Mouse (Mus musculus) MEL (cell line): Measurements from ENCODE around the gene Cep95. TPM values are rescaled to one million over a fixed set of nuclear protein-coding genes. Genes with fewer than 3 reads are reported as not detected.

Experiments
- DNase-seq: peaks from one replicate; pipeline ENCODE4 v3.0.0; 2011; ENCODE audit warnings: low read depth, low spot score
- H3K27ac ChIP-seq: 2 replicates; pipeline ENCODE4 v1.5.1; 2012; ENCODE audit warnings: low read depth, mild to moderate bottlenecking, control low read depth, low read length, moderate library complexity; ENCODE audit not compliant: control insufficient read depth
- H3K27me3 ChIP-seq, 2 experiments: fragments of 150-350 bp in 1 of 2; sonication (generic) in 1 of 2; 2 replicates each; pipeline ENCODE4 v1.6.1; 2012; ENCODE audit warnings: low read length in 2 of 2, mild to moderate bottlenecking in 2 of 2, improper control_type of control experiment in 1 of 2, moderate library complexity in 1 of 2; ENCODE audit not compliant: insufficient read depth in 2 of 2, control insufficient read depth in 1 of 2
- H3K36me3 ChIP-seq, 2 experiments: 2 replicates each; pipeline ENCODE4 v1.6.1; 2012 to 2014; ENCODE audit warnings: low read length in 2 of 2, improper control_type of control experiment in 1 of 2, inconsistent platforms in 1 of 2, mild to moderate bottlenecking in 1 of 2; ENCODE audit not compliant: insufficient read depth in 2 of 2, control insufficient read depth in 1 of 2
- H3K4me1 ChIP-seq, 2 experiments: fragments of 150-350 bp in 1 of 2; sonication (generic) in 1 of 2; 2 replicates each; pipeline ENCODE4 v1.6.1; 2012; ENCODE audit warnings: low read length in 2 of 2, improper control_type of control experiment in 1 of 2, mild to moderate bottlenecking in 1 of 2; ENCODE audit not compliant: insufficient read depth in 2 of 2, control insufficient read depth in 1 of 2
- H3K4me3 ChIP-seq, 2 experiments: fragments of 150-350 bp in 1 of 2; sonication (generic) in 1 of 2; 2 replicates each; pipeline ENCODE4 v1.5.1; 2012; ENCODE audit warnings: low read depth in 2 of 2, low read length in 2 of 2, mild to moderate bottlenecking in 2 of 2, moderate library complexity in 2 of 2, control low read depth in 1 of 2, improper control_type of control experiment in 1 of 2; ENCODE audit not compliant: control insufficient read depth in 1 of 2, insufficient read depth in 1 of 2
- H3K79me2 ChIP-seq: 2 replicates; pipeline ENCODE4 v1.6.1; 2012; ENCODE audit warnings: mild to moderate bottlenecking, low read length, moderate library complexity; ENCODE audit not compliant: control insufficient read depth, poor library complexity, insufficient read depth
- H3K9ac ChIP-seq: 2 replicates; pipeline ENCODE4 v1.6.1; 2012; ENCODE audit warnings: low read depth, mild to moderate bottlenecking, control low read depth, low read length, moderate library complexity; ENCODE audit not compliant: control insufficient read depth, poor library complexity, severe bottlenecking
- H3K9me3 ChIP-seq: fragments of 150-350 bp; sonication (generic); replicated peaks from 2 replicates; pipeline ENCODE4 v1.6.1; 2012; ENCODE audit warnings: mild to moderate bottlenecking, low read length, improper control_type of control experiment, moderate library complexity; ENCODE audit not compliant: insufficient read depth
- BHLHE40 ChIP-seq: IDR thresholded peaks from 2 replicates; pipeline ENCODE4 v1.6.1; 2012; ENCODE audit warnings: low read depth, mild to moderate bottlenecking, inconsistent platforms, low read length, improper control_type of control experiment, borderline replicate concordance
- CHD1 ChIP-seq: IDR thresholded peaks from 2 replicates; pipeline ENCODE4 v1.6.1; 2012; ENCODE audit warnings: low read depth, mild to moderate bottlenecking, inconsistent platforms, low read length, improper control_type of control experiment
- CHD2 ChIP-seq: IDR thresholded peaks from 2 replicates; pipeline ENCODE4 v1.6.1; 2011; ENCODE audit warnings: low read length, improper control_type of control experiment
- CTCF ChIP-seq, 3 experiments: IDR thresholded peaks in 2 of 3; conservative IDR thresholded peaks in 1 of 3; 2 replicates each; pipeline ENCODE4 v1.5.1; 2011 to 2012; ENCODE audit warnings: low read length in 3 of 3, low read depth in 2 of 3, mild to moderate bottlenecking in 2 of 3, improper control_type of control experiment in 1 of 3, inconsistent platforms in 1 of 3, mixed read lengths in 1 of 3, moderate library complexity in 1 of 3; ENCODE audit not compliant: control insufficient read depth in 1 of 3, insufficient read depth in 1 of 3, poor library complexity in 1 of 3, severe bottlenecking in 1 of 3
- E2F4 ChIP-seq: IDR thresholded peaks from 2 replicates; pipeline ENCODE4 v1.6.1; 2011; ENCODE audit warnings: low read depth, low read length, improper control_type of control experiment, borderline replicate concordance
- ELF1 ChIP-seq: IDR thresholded peaks from 2 replicates; pipeline ENCODE4 v1.6.1; 2014; ENCODE audit warnings: low read depth, mild to moderate bottlenecking, inconsistent platforms, low read length, improper control_type of control experiment, moderate library complexity
- EP300 ChIP-seq, 2 experiments: IDR thresholded peaks; 2 replicates each; pipeline ENCODE4 v1.6.1; 2011; ENCODE audit warnings: improper control_type of control experiment in 2 of 2, low read length in 2 of 2, low read depth in 1 of 2, mild to moderate bottlenecking in 1 of 2
- GABPA ChIP-seq: IDR thresholded peaks from 2 replicates; pipeline ENCODE4 v1.6.1; 2012; ENCODE audit warnings: low read depth, mild to moderate bottlenecking, inconsistent platforms, low read length, improper control_type of control experiment, moderate library complexity
- GATA1 ChIP-seq: IDR thresholded peaks from 2 replicates; pipeline ENCODE4 v1.6.1; 2011; ENCODE audit warnings: low read depth, low read length, improper control_type of control experiment
- HCFC1 ChIP-seq: IDR thresholded peaks from 2 replicates; pipeline ENCODE4 v1.6.1; 2012; ENCODE audit warnings: low read depth, mild to moderate bottlenecking, inconsistent platforms, low read length, improper control_type of control experiment, moderate library complexity
- KAT2A ChIP-seq: conservative IDR thresholded peaks from 2 replicates; pipeline ENCODE4 v1.6.1; 2012; ENCODE audit warnings: low read depth, low read length, improper control_type of control experiment, inconsistent platforms
- MAZ ChIP-seq: IDR thresholded peaks from 2 replicates; pipeline ENCODE4 v1.6.1; 2012; ENCODE audit warnings: low read depth, mild to moderate bottlenecking, inconsistent platforms, low read length, improper control_type of control experiment
- MYB ChIP-seq: IDR thresholded peaks from 2 replicates; pipeline ENCODE4 v1.6.1; 2011; ENCODE audit warnings: mild to moderate bottlenecking, low read depth, low read length, improper control_type of control experiment
- NELFE ChIP-seq: IDR thresholded peaks from 2 replicates; pipeline ENCODE4 v1.6.1; 2011; ENCODE audit warnings: low read depth, low read length, improper control_type of control experiment
- NRF1 ChIP-seq: IDR thresholded peaks from 2 replicates; pipeline ENCODE4 v1.6.1; 2014; ENCODE audit warnings: low read depth, mild to moderate bottlenecking, inconsistent platforms, low read length, improper control_type of control experiment, moderate library complexity; ENCODE audit not compliant: poor library complexity, insufficient read depth, severe bottlenecking
- POLR2A ChIP-seq, 2 experiments: IDR thresholded peaks; 2 replicates each; pipeline ENCODE4 v1.6.1; 2011 to 2012; ENCODE audit warnings: low read length in 2 of 2, mild to moderate bottlenecking in 2 of 2, control low read depth in 1 of 2, improper control_type of control experiment in 1 of 2, low read depth in 1 of 2, moderate library complexity in 1 of 2; ENCODE audit not compliant: control insufficient read depth in 1 of 2, insufficient read depth in 1 of 2, poor library complexity in 1 of 2
- POLR2AphosphoS2 ChIP-seq: IDR thresholded peaks from 2 replicates; pipeline ENCODE4 v1.6.1; 2011; ENCODE audit warnings: low read length, improper control_type of control experiment
- RAD21 ChIP-seq: IDR thresholded peaks from 2 replicates; pipeline ENCODE4 v1.6.1; 2011; ENCODE audit warnings: mild to moderate bottlenecking, low read depth, low read length, improper control_type of control experiment
- SIN3A ChIP-seq: IDR thresholded peaks from 2 replicates; pipeline ENCODE4 v1.6.1; 2012; ENCODE audit warnings: low read length, improper control_type of control experiment, inconsistent platforms
- SMC3 ChIP-seq: IDR thresholded peaks from 2 replicates; pipeline ENCODE4 v1.6.1; 2011; ENCODE audit warnings: low read depth, low read length, improper control_type of control experiment
- TAL1 ChIP-seq: IDR thresholded peaks from 2 replicates; pipeline ENCODE4 v1.6.1; 2012; ENCODE audit warnings: mild to moderate bottlenecking, inconsistent platforms, low read length, moderate library complexity, mixed read lengths
- TBP ChIP-seq: IDR thresholded peaks from 2 replicates; pipeline ENCODE4 v1.8.0; 2011; ENCODE audit warnings: low read depth, low read length, improper control_type of control experiment
- TCF12 ChIP-seq: IDR thresholded peaks from 2 replicates; pipeline ENCODE4 v1.6.1; 2014; ENCODE audit warnings: low read depth, mild to moderate bottlenecking, inconsistent platforms, low read length, improper control_type of control experiment, moderate library complexity
- USF2 ChIP-seq, 2 experiments: IDR thresholded peaks; 2 replicates each; pipeline ENCODE4 v1.6.1; 2011 to 2012; ENCODE audit warnings: improper control_type of control experiment in 2 of 2, low read length in 2 of 2, borderline replicate concordance in 1 of 2, inconsistent platforms in 1 of 2, low read depth in 1 of 2, mild to moderate bottlenecking in 1 of 2; ENCODE audit not compliant: insufficient read depth in 1 of 2
- ZC3H11A ChIP-seq: IDR thresholded peaks from 2 replicates; pipeline ENCODE4 v1.6.1; 2012; ENCODE audit warnings: low read depth, mild to moderate bottlenecking, inconsistent platforms, low read length, improper control_type of control experiment
- ZKSCAN1 ChIP-seq: IDR thresholded peaks from 2 replicates; pipeline ENCODE4 v1.6.1; 2012; ENCODE audit warnings: low read depth, mild to moderate bottlenecking, inconsistent platforms, low read length, improper control_type of control experiment, moderate library complexity
- ZMIZ1 ChIP-seq: IDR thresholded peaks from 2 replicates; pipeline ENCODE4 v1.6.1; 2012; ENCODE audit warnings: low read depth, mild to moderate bottlenecking, inconsistent platforms, low read length, improper control_type of control experiment, moderate library complexity
- ZNF384 ChIP-seq: IDR thresholded peaks from 2 replicates; pipeline ENCODE4 v1.6.1; 2012; ENCODE audit warnings: low read depth, mild to moderate bottlenecking, inconsistent platforms, low read length, improper control_type of control experiment
- polyA plus RNA-seq, 2 experiments: library from polyadenylated mRNA; stranded (reverse) in 1 of 2; unstranded in 1 of 2; fragments of >175 nt in 1 of 2; fragments of >200 nt in 1 of 2; gene quantifications; 2 replicates each; pipeline versions ENCODE4 v1.2.1 to v1.2.4; 2012; ENCODE audit warnings: low replicate concordance in 2 of 2, low read depth in 1 of 2; ENCODE audit not compliant: insufficient read length in 2 of 2, insufficient read depth in 1 of 2, missing spikeins in 1 of 2
- total RNA-seq: library from RNA; depleted of rRNA; stranded (reverse); fragments of 300-350 nt; gene quantifications from 2 replicates; pipeline ENCODE4 v1.2.3, GENCODE M21; 2012

The Cep95 gene
- total and polyA plus RNA-seq, 3 experiments: 11.6 to 12.9 TPM; not detected in 1

DNA sequence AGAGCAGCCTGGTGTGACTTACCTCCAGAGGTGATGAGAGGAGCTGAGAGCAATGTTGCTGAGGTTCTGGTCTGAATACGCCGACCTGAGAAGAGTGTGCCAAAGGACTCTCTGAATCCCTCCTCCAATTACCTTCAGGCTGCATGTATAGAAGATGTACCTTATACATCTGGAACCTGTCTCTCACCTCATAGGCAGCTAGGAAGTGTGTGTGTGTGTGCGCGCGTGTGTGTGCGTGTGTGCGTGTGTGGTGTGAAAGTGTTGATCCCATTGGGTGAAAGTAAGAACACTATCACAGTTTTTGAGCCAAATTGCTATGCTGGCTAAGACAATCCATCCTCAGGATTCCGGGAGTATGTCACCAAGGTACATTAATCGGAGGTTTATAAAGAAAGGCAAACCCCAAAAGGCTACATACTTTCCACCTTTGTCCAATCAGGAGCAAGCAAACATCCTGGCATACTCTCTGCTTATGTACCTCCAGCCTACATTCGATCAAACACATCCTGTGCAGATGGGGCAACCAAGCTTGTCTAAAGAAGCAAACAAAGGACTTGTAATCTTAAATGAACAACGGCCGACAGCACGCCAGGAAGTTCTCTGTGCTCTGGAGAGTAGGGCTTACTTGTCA, 38.8 kb upstream of the Cep95 start, which contains the start of gene Pecam1:
Pecam1 (minus strand) TSS at position 508 of the 631 bp plus-strand sequence.
- Histone ChIP-seq H3K4me1 (peaks cover 0 to 24% of the 10 kb centered on the region in 2 experiments; a peak in 2 of 4 replicates), H3K27ac (no peak within 1 kb of the TSS), H3K9ac (peak within 1 kb of the TSS; percentile 33), H3K27me3 (no peaks in the 10 kb centered on the region), H3K36me3 (peaks cover 0 to 19% of the 10 kb centered on the region in 2 experiments; a peak in 2 of 4 replicates), H3K79me2 (no peaks in the 10 kb centered on the region), H3K9me3 (no peaks in the 10 kb centered on the region), H3K4me3 (peak within 1 kb of the TSS; percentile 26 to 35)
- no peak for TF ChIP-seq SIN3A
- TF ChIP-seq HCFC1: no peak
- no peak for TF ChIP-seq ZKSCAN1
- TF ChIP-seq TBP: no peak
- peak; percentile 49 for DNase-seq

DNA sequence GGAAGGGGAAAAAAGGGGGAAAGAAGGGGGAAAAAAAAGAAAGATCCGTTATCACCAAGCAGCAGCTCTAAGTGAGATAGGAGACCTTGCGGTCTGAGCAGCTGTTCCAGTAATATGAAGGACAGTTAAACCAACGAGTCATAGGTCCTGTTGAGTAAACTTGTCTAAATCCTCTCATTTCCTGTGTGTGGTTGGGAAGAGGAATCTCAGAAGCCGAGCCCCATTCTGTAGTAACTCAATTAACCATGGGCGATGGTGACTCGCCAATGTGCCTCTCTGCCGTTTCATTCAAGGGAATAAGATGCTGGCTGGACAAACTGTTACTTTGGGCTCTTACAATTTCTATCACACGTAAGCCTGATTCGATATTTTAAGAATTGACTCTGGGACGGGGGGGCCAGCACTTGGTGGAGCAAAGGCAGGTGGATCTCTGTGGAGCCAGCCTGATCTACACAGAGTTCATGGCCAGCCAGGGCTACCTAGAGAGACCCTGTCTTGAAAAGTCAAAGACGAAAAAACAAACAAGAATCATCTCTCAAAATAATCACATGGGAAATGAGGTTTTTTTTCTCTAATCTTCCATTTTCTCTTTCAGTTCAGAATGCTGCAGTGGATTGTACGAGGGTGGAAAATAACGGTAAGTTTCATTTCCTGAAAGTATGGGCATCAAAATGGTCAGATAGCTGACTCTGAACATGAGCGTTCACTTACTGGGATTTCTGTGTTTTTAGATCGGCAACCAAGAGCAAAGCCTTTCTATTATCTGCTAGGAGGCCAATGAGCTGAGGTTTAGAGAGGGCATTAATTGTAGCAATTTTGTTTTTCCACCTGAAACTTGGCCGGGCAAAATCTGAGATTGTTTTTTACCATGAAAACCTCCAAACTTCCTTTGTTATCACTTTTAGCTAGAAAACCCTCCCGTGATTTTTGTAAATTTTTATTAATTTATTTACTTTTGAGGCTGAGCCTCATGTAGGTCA, 37.7 kb upstream of the Cep95 start, which contains the start of gene Milr1:
Milr1 (plus strand) TSS at position 188 of the 980 bp plus-strand sequence.
- DNase-seq: peak; percentile 63
- peak within 1 kb of the TSS; percentile 33 for H3K9ac ChIP-seq
- TF ChIP-seq GATA1: peak; percentile 79
- no peak for TF ChIP-seq CHD2
- TF ChIP-seq E2F4: no peak
- no peak for TF ChIP-seq SMC3
- no peak for TF ChIP-seq TAL1
- no peak for TF ChIP-seq ZC3H11A
- no peak for TF ChIP-seq ELF1
- TF ChIP-seq GABPA: no peak
- peak; percentile 80 to 81 for TF ChIP-seq EP300 (IDR thresholded peaks at IDR 0.05; ENCODE audit: low read depth in 1 of 2, low read length in 2 of 2)
- TF ChIP-seq ZMIZ1: no peak
- no peak for TF ChIP-seq NRF1
- no peak for TF ChIP-seq POLR2AphosphoS2
- TF ChIP-seq NELFE: no peak
- TF ChIP-seq MAZ: no peak
- TF ChIP-seq HCFC1: no peak
- no peak for TF ChIP-seq ZKSCAN1
- TF ChIP-seq BHLHE40: peak; percentile 43; the same call in 1 of the 2 replicates
- TF ChIP-seq CTCF (IDR thresholded peaks at IDR 0.05 in 2 of 3, conservative IDR thresholded peaks at IDR 0.05 in 1 of 3; ENCODE audit: control insufficient read depth in 1 of 3, insufficient read depth in 1 of 3, low read depth in 2 of 3, low read length in 3 of 3, poor library complexity in 1 of 3, severe bottlenecking in 1 of 3): no peak
- TF ChIP-seq KAT2A: no peak
- no peak for TF ChIP-seq POLR2A (IDR thresholded peaks at IDR 0.05; ENCODE audit: control insufficient read depth in 1 of 2, insufficient read depth in 1 of 2, low read depth in 1 of 2, low read length in 2 of 2, poor library complexity in 1 of 2)
- no peak for TF ChIP-seq USF2 (IDR thresholded peaks at IDR 0.05; ENCODE audit: borderline replicate concordance in 1 of 2, insufficient read depth in 1 of 2, low read depth in 1 of 2, low read length in 2 of 2)
- no peak for TF ChIP-seq CHD1
- TF ChIP-seq MYB: peak; percentile 77
- TF ChIP-seq ZNF384: peak; percentile 87
- peak; percentile 86 for TF ChIP-seq TCF12
- TF ChIP-seq RAD21: no peak

More for the DNA sequence above, 37.7 kb upstream of the Cep95 start, which contains the start of gene Milr1:
- Histone ChIP-seq H3K36me3 (peaks cover 0 to 19% of the 10 kb centered on the region in 2 experiments; a peak in 2 of 4 replicates), H3K9me3 (no peaks in the 10 kb centered on the region), H3K4me3 (peak within 1 kb of the TSS; percentile 26 to 35), H3K4me1 (peaks cover 0 to 24% of the 10 kb centered on the region in 2 experiments; a peak in 2 of 4 replicates), H3K27ac (no peak within 1 kb of the TSS), H3K27me3 (no peaks in the 10 kb centered on the region), H3K79me2 (no peaks in the 10 kb centered on the region)
